Mouse (Mus musculus) liver, postnatal 0 days (tissue): ENCODE measurements at regions not wholly inside any gene's neighbourhood (a gene's known extent, or its start where the extent isn't known, plus 50 kb on each side); places are given as distances from the start of the nearest gene placed in this dataset.

Experiments used
- ATAC-seq: fragments of 200-750 bp; cut with Nextera tagmentation; 2 replicates; pipeline ENCODE4 v1.8.0; 2017; ENCODE audit warnings: mild to moderate bottlenecking, moderate library complexity
- DNase-seq: peaks from one replicate; pipeline ENCODE4 v3.0.0-alpha.2; 2016
- H3K27ac ChIP-seq: fragments of 300-500 bp; sonication (generic); 2 replicates; pipeline ENCODE4 v1.5.1; 2014; ENCODE audit warnings: antibody characterized with exemption, moderate library complexity, mild to moderate bottlenecking, low read depth
- H3K27me3 ChIP-seq: fragments of 300-500 bp; sonication (generic); 2 replicates; pipeline ENCODE4 v1.6.1; 2014; ENCODE audit warnings: low read length, control low read depth, mixed read lengths; ENCODE audit not compliant: insufficient read depth
- H3K36me3 ChIP-seq: fragments of 300-500 bp; sonication (generic); replicated peaks from 2 replicates; pipeline ENCODE4 v1.6.1; 2014; ENCODE audit warnings: mild to moderate bottlenecking, control low read depth, low read length, moderate library complexity, mixed read lengths; ENCODE audit not compliant: insufficient read depth
- H3K4me1 ChIP-seq: fragments of 300-500 bp; sonication (generic); 2 replicates; pipeline ENCODE4 v1.6.1; 2014; ENCODE audit warnings: antibody characterized with exemption, mild to moderate bottlenecking, control low read depth; ENCODE audit not compliant: insufficient read depth
- H3K4me2 ChIP-seq: fragments of 300-500 bp; sonication (generic); 2 replicates; pipeline ENCODE4 v1.6.1; 2014; ENCODE audit warnings: low read depth, mild to moderate bottlenecking, low read length, moderate library complexity, mixed read lengths
- H3K4me3 ChIP-seq: fragments of 300-500 bp; sonication (generic); 2 replicates; pipeline ENCODE4 v1.5.1; 2014; ENCODE audit warnings: low read depth, low read length
- H3K9ac ChIP-seq: fragments of 300-500 bp; sonication (generic); replicated peaks from 2 replicates; pipeline ENCODE4 v1.6.1; 2014; ENCODE audit warnings: mild to moderate bottlenecking, moderate library complexity
- H3K9me3 ChIP-seq: fragments of 300-500 bp; sonication (generic); 2 replicates; pipeline ENCODE4 v1.6.1; 2016; ENCODE audit warnings: mild to moderate bottlenecking, control low read depth, low read length, mixed read lengths
- CTCF ChIP-seq: sonication (generic); IDR thresholded peaks from 2 replicates; pipeline ENCODE4 v1.5.1; 2016; ENCODE audit warnings: antibody characterized with exemption, low read depth
- EP300 ChIP-seq: IDR thresholded peaks from 2 replicates; pipeline ENCODE4 v1.6.1; 2016; ENCODE audit warnings: antibody characterized with exemption, low read depth, mild to moderate bottlenecking
- WGBS: fragments of 180-500 bp; shearing (Covaris S2); extraction: QIAGEN DNeasy Blood & Tissue Kit; methylation state at CpG from one replicate; pipeline ENCODE4 v1.1.7; 2014; ENCODE audit not compliant: insufficient replicate concordance; 5-methylcytosine and 5-hydroxymethylcytosine counted together

DNA sequence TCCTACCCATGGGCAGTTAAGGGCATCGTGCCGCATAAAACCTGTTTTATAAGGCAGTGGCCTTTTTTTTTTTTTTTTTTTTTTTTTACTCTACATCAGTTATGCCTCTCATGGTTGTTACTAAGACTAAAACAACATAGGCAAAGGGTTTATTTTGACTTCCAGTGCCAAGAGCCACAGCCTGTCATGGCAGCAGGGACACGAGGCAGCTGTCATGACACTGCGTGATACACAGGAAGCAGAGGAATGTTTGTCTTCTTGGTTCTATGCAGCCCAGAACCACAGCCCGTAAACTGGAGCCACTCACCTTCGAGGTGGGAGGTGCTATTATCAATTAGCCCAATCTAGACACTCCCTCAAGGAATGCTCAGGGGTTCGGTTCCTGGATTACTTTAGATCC, 81.3 kb upstream of the Kcnk2 start:
- H3K4me2 ChIP-seq: no peak overlapping the region
- H3K27ac ChIP-seq: no peak overlapping the region
- 80% methylated on average over 7 of the region's 7 CpGs for WGBS
- H3K4me3 ChIP-seq: no peak overlapping the region
- DNase-seq: no peak
- no peak for ATAC-seq
- no peaks in the 10 kb centered on the region for H3K4me1 ChIP-seq
- TF ChIP-seq CTCF (no peak), EP300 (no peak)
- H3K9me3 ChIP-seq: no peaks in the 10 kb centered on the region
- no peaks in the 10 kb centered on the region for H3K27me3 ChIP-seq
- no peaks in the 10 kb centered on the region for H3K36me3 ChIP-seq
- H3K9ac ChIP-seq: no peak overlapping the region

DNA sequence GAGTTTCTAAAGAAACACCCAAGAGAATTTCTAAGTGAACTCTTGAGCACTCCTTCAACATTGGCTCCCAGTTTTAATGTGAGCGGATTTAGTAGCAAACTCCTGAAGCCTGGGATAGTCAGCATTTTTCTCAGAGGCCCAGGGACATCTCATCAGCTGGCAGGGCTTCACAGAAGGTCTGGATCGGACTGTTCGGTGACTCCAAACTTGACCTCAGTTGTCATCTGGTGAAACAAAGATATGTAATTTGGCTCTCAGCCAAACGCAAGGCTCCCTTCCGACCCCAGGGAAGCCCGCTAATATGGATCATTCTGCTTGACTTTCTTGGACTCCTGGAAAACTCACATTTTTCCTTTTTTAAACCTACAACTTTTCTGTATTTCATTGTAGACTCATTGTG, 76.0 kb upstream of the Kcnk2 start:
- Histone ChIP-seq H3K9me3 (no peaks in the 10 kb centered on the region; the same call in 1 of the 2 replicates), H3K27me3 (no peaks in the 10 kb centered on the region), H3K4me3 (no peak overlapping the region), H3K4me1 (no peaks in the 10 kb centered on the region), H3K9ac (no peak overlapping the region), H3K36me3 (no peaks in the 10 kb centered on the region), H3K4me2 (no peak overlapping the region), H3K27ac (no peak overlapping the region)
- no peak for ATAC-seq
- no peak for DNase-seq
- TF ChIP-seq EP300 (no peak), CTCF (no peak)
- 66% methylated on average over 6 of the region's 6 CpGs for WGBS

DNA sequence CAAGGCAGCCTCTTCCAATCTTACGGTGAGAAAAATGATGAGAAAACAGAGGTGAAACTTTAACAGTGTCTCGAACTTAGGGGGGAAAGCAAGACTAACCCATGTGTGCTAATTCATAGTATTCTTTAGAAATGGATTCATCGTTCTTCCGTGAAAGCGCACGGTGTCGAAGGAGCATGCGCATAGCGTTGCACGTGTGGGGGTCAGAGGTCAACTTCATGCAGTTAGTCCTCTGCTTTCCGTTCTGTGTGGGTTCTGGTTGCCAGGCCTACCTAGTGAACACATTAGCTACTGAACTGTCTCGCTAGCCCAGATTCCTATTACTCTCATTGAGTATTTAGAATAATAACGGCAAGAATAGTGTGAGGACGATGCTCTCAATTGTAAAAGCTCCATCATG, 74.7 kb upstream of the Kcnk2 start:
- no peak for TF ChIP-seq CTCF
- no peak for TF ChIP-seq EP300
- Histone ChIP-seq H3K36me3 (no peaks in the 10 kb centered on the region), H3K27ac (no peak overlapping the region), H3K27me3 (no peaks in the 10 kb centered on the region), H3K9me3 (no peaks in the 10 kb centered on the region; the same call in 1 of the 2 replicates), H3K9ac (no peak overlapping the region), H3K4me3 (no peak overlapping the region), H3K4me2 (no peak overlapping the region), H3K4me1 (no peaks in the 10 kb centered on the region)
- 90% methylated on average over 14 of the region's 14 CpGs for WGBS
- DNase-seq: no peak
- no peak for ATAC-seq

DNA sequence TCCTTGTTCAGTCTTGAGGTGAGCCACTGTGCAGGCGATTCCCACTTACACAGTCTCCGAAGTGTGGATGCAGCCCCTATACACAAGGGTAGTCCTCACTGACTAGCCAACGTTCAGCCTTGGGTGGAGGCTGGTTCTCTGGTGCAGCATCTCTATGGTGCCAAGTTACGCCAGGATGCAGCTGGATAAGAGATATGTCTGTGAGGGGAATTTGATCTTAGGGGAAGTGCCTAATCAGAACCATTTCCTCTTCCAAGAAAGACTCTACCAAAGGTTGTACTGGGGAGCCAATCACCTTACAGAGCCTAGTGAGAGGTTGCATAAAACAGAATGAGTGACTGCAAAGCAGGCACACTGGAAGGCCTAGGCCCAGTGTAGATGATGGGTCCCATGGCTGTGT, 71.0 kb upstream of the Kcnk2 start:
- H3K4me2 ChIP-seq: no peak overlapping the region
- no peak overlapping the region for H3K4me3 ChIP-seq
- H3K27ac ChIP-seq: no peak overlapping the region
- ATAC-seq: no peak
- H3K4me1 ChIP-seq: no peaks in the 10 kb centered on the region
- no peaks in the 10 kb centered on the region for H3K27me3 ChIP-seq
- H3K9me3 ChIP-seq: no peaks in the 10 kb centered on the region; the same call in 1 of the 2 replicates
- no peak for DNase-seq
- no peak overlapping the region for H3K9ac ChIP-seq
- no peaks in the 10 kb centered on the region for H3K36me3 ChIP-seq
- TF ChIP-seq EP300 (no peak), CTCF (no peak)
- WGBS: 70% methylated on average over 4 of the region's 4 CpGs

DNA sequence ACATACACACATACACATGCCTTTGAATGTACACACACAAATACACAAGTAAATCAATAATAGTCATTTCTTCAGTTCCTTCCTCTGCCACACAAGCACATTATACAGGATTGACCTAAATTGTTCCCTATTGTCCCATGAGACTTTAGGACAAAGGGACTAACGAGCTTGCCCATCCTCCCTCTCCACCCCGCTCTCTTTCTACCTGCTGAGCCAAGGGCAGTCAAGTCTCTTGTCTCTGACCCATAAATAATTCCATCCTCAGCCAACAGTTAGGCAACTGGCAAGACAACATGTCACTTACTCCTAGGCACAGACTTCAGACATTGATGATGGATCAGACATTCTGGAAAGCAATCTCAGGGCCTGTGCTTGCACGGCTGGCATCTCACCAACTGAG, 56.3 kb upstream of the Kcnk2 start:
- H3K36me3 ChIP-seq: no peaks in the 10 kb centered on the region
- 77% methylated on average over 3 of the region's 3 CpGs for WGBS
- DNase-seq (no peak), ATAC-seq (no peak)
- H3K4me2 ChIP-seq: no peak overlapping the region
- 0 out of 2 replicates have a peak, but pooled peaks cover 2% of the 10 kb centered on the region for H3K9me3 ChIP-seq
- H3K4me1 ChIP-seq: no peaks in the 10 kb centered on the region
- TF ChIP-seq CTCF (no peak), EP300 (no peak)
- H3K9ac ChIP-seq: no peak overlapping the region
- no peak overlapping the region for H3K27ac ChIP-seq
- no peaks in the 10 kb centered on the region for H3K27me3 ChIP-seq
- H3K4me3 ChIP-seq: no peak overlapping the region
